Mouse (Mus musculus): Measurements from ENCODE around the gene Tfap2b. TPM values are rescaled to one million over a fixed set of nuclear protein-coding genes. Genes with fewer than 3 reads are reported as not detected.

Gene Tfap2b
- polyA plus RNA-seq, 1 experiment from 2014 or later = 3.0 TPM

- H3K4me3 ChIP-seq (replicated peaks; ENCODE audit: low read length) = no peak overlapping the region
- ATAC-seq = no peak
- peaks cover 64% of the 10 kb centered on the region for H3K27me3 ChIP-seq (replicated peaks; ENCODE audit: control insufficient read depth, insufficient read depth, low read length)
- H3K4me2 ChIP-seq (ENCODE audit: low read length) = no peak overlapping the region
- no peak overlapping the region for H3K9ac ChIP-seq (replicated peaks; ENCODE audit: low read depth, low read length)
- H3K27ac ChIP-seq (ENCODE audit: low read length) = no peak overlapping the region
- H3K9me3 ChIP-seq (ENCODE audit: control insufficient read depth, low read length) = no peaks in the 10 kb centered on the region
- no peaks in the 10 kb centered on the region for H3K36me3 ChIP-seq (ENCODE audit: control insufficient read depth, insufficient read depth)
- WGBS = 1% methylated on average over 15 of the region's 15 CpGs
- H3K4me1 ChIP-seq (replicated peaks; ENCODE audit: control insufficient read depth, insufficient read depth, low read length) = no peaks in the 10 kb centered on the region
These were observed 2.9 kb downstream of the Tfap2b start for GRCm38 (mm10) chr1:19211546-19212154.

DNA sequence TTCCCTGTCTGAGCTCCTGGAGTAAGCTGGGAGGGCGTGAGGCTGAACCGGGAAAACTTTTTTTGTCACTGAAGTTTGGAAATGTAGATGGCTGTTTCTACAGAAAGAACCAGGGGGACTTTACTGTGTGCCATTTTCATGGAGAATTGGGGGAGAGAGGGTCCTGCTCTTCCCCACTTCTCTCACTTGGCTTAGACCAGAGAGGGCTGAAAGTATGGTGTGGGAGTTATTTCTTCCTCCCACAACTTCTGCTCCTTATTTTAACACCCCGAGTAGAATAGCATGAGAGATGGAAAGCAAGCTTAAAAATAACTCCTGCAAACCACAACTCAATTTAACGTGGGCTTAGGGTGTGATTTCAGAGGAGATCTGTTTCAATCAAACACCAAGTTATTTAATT is 4.0 kb downstream of the Tfap2b start:
- H3K36me3 ChIP-seq (ENCODE audit: control insufficient read depth, insufficient read depth) = no peaks in the 10 kb centered on the region
- no peak overlapping the region for H3K9ac ChIP-seq (replicated peaks; ENCODE audit: low read depth, low read length)
- ATAC-seq = no peak
- no peaks in the 10 kb centered on the region for H3K4me1 ChIP-seq (replicated peaks; ENCODE audit: control insufficient read depth, insufficient read depth, low read length)
- H3K4me3 ChIP-seq (replicated peaks; ENCODE audit: low read length) = no peak overlapping the region
- H3K27me3 ChIP-seq (replicated peaks; ENCODE audit: control insufficient read depth, insufficient read depth, low read length) = peaks cover 64% of the 10 kb centered on the region
- no peak overlapping the region for H3K4me2 ChIP-seq (ENCODE audit: low read length)
- H3K9me3 ChIP-seq (ENCODE audit: control insufficient read depth, low read length) = no peaks in the 10 kb centered on the region
- no peak overlapping the region for H3K27ac ChIP-seq (ENCODE audit: low read length)
- WGBS = 1% methylated on average over 4 of the region's 4 CpGs

- Histone ChIP-seq H3K4me1 (replicated peaks; ENCODE audit: control insufficient read depth, insufficient read depth, low read length) (no peaks in the 10 kb centered on the region), H3K4me3 (replicated peaks; ENCODE audit: low read length) (no peak overlapping the region), H3K36me3 (ENCODE audit: control insufficient read depth, insufficient read depth) (no peaks in the 10 kb centered on the region), H3K4me2 (ENCODE audit: low read length) (no peak overlapping the region), H3K9ac (replicated peaks; ENCODE audit: low read depth, low read length) (no peak overlapping the region), H3K27ac (ENCODE audit: low read length) (no peak overlapping the region), H3K9me3 (ENCODE audit: control insufficient read depth, low read length) (no peaks in the 10 kb centered on the region), H3K27me3 (replicated peaks; ENCODE audit: control insufficient read depth, insufficient read depth, low read length) (peaks cover 69% of the 10 kb centered on the region)
- no peak for ATAC-seq
- WGBS = 2% methylated on average over 4 of the region's 4 CpGs
These were observed 4.5 kb downstream of the Tfap2b start for GRCm38 (mm10) chr1:19213171-19213570.

DNA sequence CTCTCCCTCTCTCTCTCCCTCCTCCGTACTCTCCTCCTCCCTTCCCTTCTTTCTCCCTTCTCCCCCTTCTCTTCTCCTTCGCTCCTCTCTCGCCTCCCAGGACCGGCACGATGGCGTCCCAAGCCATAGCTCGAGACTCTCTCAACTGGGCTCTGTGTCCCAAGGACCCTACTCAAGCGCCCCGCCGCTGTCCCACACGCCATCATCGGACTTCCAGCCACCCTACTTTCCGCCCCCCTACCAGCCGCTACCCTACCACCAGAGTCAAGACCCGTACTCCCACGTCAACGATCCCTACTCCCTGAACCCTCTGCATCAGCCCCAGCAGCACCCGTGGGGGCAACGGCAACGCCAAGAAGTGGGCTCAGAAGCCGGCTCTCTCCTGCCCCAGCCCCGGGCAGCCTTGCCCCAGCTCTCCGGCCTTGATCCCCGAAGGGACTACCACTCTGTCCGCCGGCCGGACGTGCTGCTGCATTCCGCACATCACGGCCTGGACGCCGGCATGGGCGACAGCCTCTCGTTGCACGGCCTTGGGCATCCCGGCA is 5.2 kb downstream of the Tfap2b start:
- Histone ChIP-seq H3K27me3 (replicated peaks; ENCODE audit: control insufficient read depth, insufficient read depth, low read length) (peaks cover 73% of the 10 kb centered on the region), H3K9me3 (ENCODE audit: control insufficient read depth, low read length) (no peaks in the 10 kb centered on the region), H3K36me3 (ENCODE audit: control insufficient read depth, insufficient read depth) (no peaks in the 10 kb centered on the region), H3K4me3 (replicated peaks; ENCODE audit: low read length) (no peak overlapping the region), H3K27ac (ENCODE audit: low read length) (no peak overlapping the region), H3K4me2 (ENCODE audit: low read length) (no peak overlapping the region), H3K4me1 (replicated peaks; ENCODE audit: control insufficient read depth, insufficient read depth, low read length) (no peaks in the 10 kb centered on the region), H3K9ac (replicated peaks; ENCODE audit: low read depth, low read length) (no peak overlapping the region)
- under 1% methylated on average over 36 of the region's 36 CpGs for WGBS
- no peak for ATAC-seq

DNA sequence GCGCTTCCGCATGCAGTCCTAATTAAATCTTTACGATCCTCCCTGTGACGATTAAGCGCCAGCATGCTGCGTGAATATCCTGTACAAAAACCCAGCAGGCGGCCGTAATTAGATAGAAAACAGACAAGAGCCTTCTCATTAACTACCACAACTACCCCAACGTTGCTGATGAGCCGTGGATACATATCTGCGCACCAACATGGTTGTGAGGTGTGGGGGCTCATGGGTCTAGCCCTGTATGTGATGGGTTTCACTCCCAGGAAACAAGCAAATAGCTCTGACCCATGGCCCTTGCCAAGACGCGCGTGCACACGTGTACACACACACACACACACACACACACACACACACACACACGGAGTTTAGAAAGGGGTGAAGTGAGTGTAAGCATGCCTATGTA is 8.7 kb downstream of the Tfap2b start:
- Histone ChIP-seq H3K4me3 (replicated peaks; ENCODE audit: low read length) (no peak overlapping the region), H3K27ac (ENCODE audit: low read length) (no peak overlapping the region), H3K4me1 (replicated peaks; ENCODE audit: control insufficient read depth, insufficient read depth, low read length) (no peaks in the 10 kb centered on the region), H3K36me3 (ENCODE audit: control insufficient read depth, insufficient read depth) (no peaks in the 10 kb centered on the region), H3K27me3 (replicated peaks; ENCODE audit: control insufficient read depth, insufficient read depth, low read length) (peaks cover 82% of the 10 kb centered on the region), H3K9ac (replicated peaks; ENCODE audit: low read depth, low read length) (no peak overlapping the region), H3K9me3 (ENCODE audit: control insufficient read depth, low read length) (no peaks in the 10 kb centered on the region), H3K4me2 (ENCODE audit: low read length) (no peak overlapping the region)
- WGBS = 2% methylated on average over 16 of the region's 16 CpGs
- no peak; the same call in 1 of the 2 replicates for ATAC-seq

GRCm38 (mm10) chr1:19218221-19218620 is 9.5 kb downstream of the Tfap2b start:
- H3K4me3 ChIP-seq (replicated peaks; ENCODE audit: low read length) = no peak overlapping the region
- H3K36me3 ChIP-seq (ENCODE audit: control insufficient read depth, insufficient read depth) = no peaks in the 10 kb centered on the region
- no peaks in the 10 kb centered on the region for H3K4me1 ChIP-seq (replicated peaks; ENCODE audit: control insufficient read depth, insufficient read depth, low read length)
- ATAC-seq = no peak
- no peaks in the 10 kb centered on the region for H3K9me3 ChIP-seq (ENCODE audit: control insufficient read depth, low read length)
- WGBS = 1% methylated on average over 7 of the region's 7 CpGs
- no peak overlapping the region for H3K27ac ChIP-seq (ENCODE audit: low read length)
- H3K9ac ChIP-seq (replicated peaks; ENCODE audit: low read depth, low read length) = no peak overlapping the region
- peaks cover 82% of the 10 kb centered on the region for H3K27me3 ChIP-seq (replicated peaks; ENCODE audit: control insufficient read depth, insufficient read depth, low read length)
- no peak overlapping the region for H3K4me2 ChIP-seq (ENCODE audit: low read length)

DNA sequence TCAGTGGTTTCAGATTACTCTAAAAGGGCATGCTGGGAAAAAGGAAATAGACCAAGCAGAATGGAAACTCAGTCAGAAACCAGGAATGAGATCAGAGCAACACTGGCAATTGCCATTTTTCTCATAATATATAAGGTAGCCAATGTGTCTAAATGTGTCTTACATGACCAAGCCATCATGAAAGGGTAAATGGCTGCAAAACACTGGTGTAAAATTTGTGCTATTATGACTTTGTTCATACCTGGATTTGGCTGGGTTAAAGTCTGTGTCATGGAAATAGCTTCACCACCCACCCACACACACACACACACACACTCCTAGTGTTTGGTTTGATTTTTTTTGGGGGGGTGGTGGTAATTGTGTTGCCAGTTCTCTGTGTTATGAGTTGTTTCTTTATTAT is 10.7 kb downstream of the Tfap2b start:
- Histone ChIP-seq H3K36me3 (ENCODE audit: control insufficient read depth, insufficient read depth) (no peaks in the 10 kb centered on the region), H3K4me1 (replicated peaks; ENCODE audit: control insufficient read depth, insufficient read depth, low read length) (no peaks in the 10 kb centered on the region), H3K27ac (ENCODE audit: low read length) (no peak overlapping the region), H3K9ac (replicated peaks; ENCODE audit: low read depth, low read length) (no peak overlapping the region), H3K4me3 (replicated peaks; ENCODE audit: low read length) (no peak overlapping the region), H3K4me2 (ENCODE audit: low read length) (no peak overlapping the region), H3K27me3 (replicated peaks; ENCODE audit: control insufficient read depth, insufficient read depth, low read length) (peaks cover 85% of the 10 kb centered on the region), H3K9me3 (ENCODE audit: control insufficient read depth, low read length) (no peaks in the 10 kb centered on the region)
- ATAC-seq = no peak

- WGBS = 7% methylated on average over 1 of the region's 1 CpGs
- no peak overlapping the region for H3K4me3 ChIP-seq (replicated peaks; ENCODE audit: low read length)
- no peak overlapping the region for H3K9ac ChIP-seq (replicated peaks; ENCODE audit: low read depth, low read length)
- no peaks in the 10 kb centered on the region for H3K36me3 ChIP-seq (ENCODE audit: control insufficient read depth, insufficient read depth)
- no peak for ATAC-seq
- H3K27ac ChIP-seq (ENCODE audit: low read length) = no peak overlapping the region
- H3K4me1 ChIP-seq (replicated peaks; ENCODE audit: control insufficient read depth, insufficient read depth, low read length) = no peaks in the 10 kb centered on the region
- peaks cover 84% of the 10 kb centered on the region for H3K27me3 ChIP-seq (replicated peaks; ENCODE audit: control insufficient read depth, insufficient read depth, low read length)
- no peaks in the 10 kb centered on the region for H3K9me3 ChIP-seq (ENCODE audit: control insufficient read depth, low read length)
- no peak overlapping the region for H3K4me2 ChIP-seq (ENCODE audit: low read length)
These were observed 11.8 kb downstream of the Tfap2b start for GRCm38 (mm10) chr1:19220564-19220963.

GRCm38 (mm10) chr1:19221601-19222000 is 12.9 kb downstream of the Tfap2b start:
- Histone ChIP-seq H3K4me3 (replicated peaks; ENCODE audit: low read length) (no peak overlapping the region), H3K27ac (ENCODE audit: low read length) (no peak overlapping the region)
- no peak for ATAC-seq

GRCm38 (mm10) chr1:19226699-19227098 is 18.0 kb downstream of the Tfap2b start:
- peaks cover 85% of the 10 kb centered on the region for H3K27me3 ChIP-seq (replicated peaks; ENCODE audit: control insufficient read depth, insufficient read depth, low read length)
- H3K4me2 ChIP-seq (ENCODE audit: low read length) = no peak overlapping the region
- H3K4me1 ChIP-seq (replicated peaks; ENCODE audit: control insufficient read depth, insufficient read depth, low read length) = no peaks in the 10 kb centered on the region
- H3K9me3 ChIP-seq (ENCODE audit: control insufficient read depth, low read length) = no peaks in the 10 kb centered on the region
- no peak overlapping the region for H3K27ac ChIP-seq (ENCODE audit: low read length)
- H3K9ac ChIP-seq (replicated peaks; ENCODE audit: low read depth, low read length) = no peak overlapping the region
- peak; percentile 57; the same call in 1 of the 2 replicates for ATAC-seq
- H3K36me3 ChIP-seq (ENCODE audit: control insufficient read depth, insufficient read depth) = no peaks in the 10 kb centered on the region
- no peak overlapping the region for H3K4me3 ChIP-seq (replicated peaks; ENCODE audit: low read length)
- WGBS = 4% methylated on average over 8 of the region's 8 CpGs

More at GRCm38 (mm10) chr1:19221601-19222000, 12.9 kb downstream of the Tfap2b start:
- no peaks in the 10 kb centered on the region for H3K36me3 ChIP-seq (ENCODE audit: control insufficient read depth, insufficient read depth)
- no peak overlapping the region for H3K4me2 ChIP-seq (ENCODE audit: low read length)
- 2% methylated on average over 7 of the region's 7 CpGs for WGBS
- no peaks in the 10 kb centered on the region for H3K9me3 ChIP-seq (ENCODE audit: control insufficient read depth, low read length)
- no peak overlapping the region for H3K9ac ChIP-seq (replicated peaks; ENCODE audit: low read depth, low read length)
- no peaks in the 10 kb centered on the region for H3K4me1 ChIP-seq (replicated peaks; ENCODE audit: control insufficient read depth, insufficient read depth, low read length)
- peaks cover 85% of the 10 kb centered on the region for H3K27me3 ChIP-seq (replicated peaks; ENCODE audit: control insufficient read depth, insufficient read depth, low read length)
